Mouse (Mus musculus): ENCODE results near the gene Srrt.
A peak's percentile ranks its signal among the peaks of the same experiment; 100 is the strongest.
"Not testable (repeated sequence)": the region's sequence is repeated elsewhere in the genome, so short reads cannot be mapped to it uniquely, and the experiment has no call there.

Gene Srrt

DNA sequence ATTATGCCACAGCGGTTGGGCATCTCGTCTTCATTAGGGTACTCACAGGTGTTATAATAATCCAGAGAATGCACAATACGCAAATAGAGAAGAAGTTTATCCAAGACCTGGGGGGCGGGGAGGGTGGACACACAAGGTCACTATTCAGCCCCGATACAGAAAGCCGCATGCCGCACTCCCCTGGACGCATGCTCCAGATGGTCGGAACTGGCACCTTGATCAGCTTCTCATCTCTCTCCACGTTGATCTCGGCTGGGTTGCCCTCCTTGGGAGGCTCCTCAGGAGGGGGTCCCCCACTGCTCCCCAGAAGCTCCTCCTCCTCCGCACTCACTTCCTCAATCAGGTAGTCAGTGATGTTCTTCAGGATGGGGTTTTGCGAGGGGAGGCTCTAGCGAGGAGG lies 10.3 kb downstream of the Srrt start:
- no peak for DNase-seq (ENCODE audit: low read depth, low spot score)

GRCm38 (mm10) chr5:137295712-137296111 lies 11.8 kb downstream of the Srrt start:
- DNase-seq (ENCODE audit: low read depth, low spot score), result no peak

DNA sequence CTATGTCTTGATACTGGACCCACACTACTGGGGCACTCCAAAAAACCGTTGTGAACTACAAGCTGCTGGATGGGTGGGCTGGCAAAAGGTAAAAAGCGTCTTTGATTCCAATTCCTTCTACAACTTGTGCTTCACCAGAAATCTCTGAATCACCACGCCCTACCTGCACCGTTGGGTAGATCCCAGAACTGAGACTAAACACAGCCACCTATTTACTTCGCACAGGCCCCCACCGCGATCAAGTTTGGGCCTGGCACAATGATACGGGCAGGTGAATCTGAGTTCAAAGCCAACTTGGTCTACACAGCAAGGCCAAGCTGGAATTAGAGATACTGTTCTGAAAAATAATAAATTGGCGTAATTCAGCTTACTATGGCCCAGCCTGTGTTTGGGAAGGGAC lies 12.2 kb downstream of the Srrt start:
- DNase-seq (ENCODE audit: low read depth, low spot score), result no peak

DNA sequence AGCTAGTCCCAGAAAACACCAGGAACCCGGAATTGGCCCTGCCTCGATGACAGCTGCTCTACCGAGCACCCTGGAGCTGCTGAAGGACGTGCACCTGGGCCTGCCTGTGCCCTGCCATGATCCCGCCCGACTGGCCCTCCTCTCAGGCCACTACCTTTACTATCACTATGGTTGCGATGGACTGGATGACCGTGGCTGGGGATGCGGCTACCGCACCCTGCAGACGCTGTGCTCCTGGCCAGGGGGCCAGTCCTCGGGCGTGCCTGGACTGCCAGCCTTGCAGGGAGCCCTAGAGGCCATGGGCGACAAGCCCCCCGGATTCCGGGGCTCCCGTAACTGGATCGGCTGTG lies 12.8 kb downstream of the Srrt start:
- no peak for DNase-seq (ENCODE audit: low read depth, low spot score)

DNA sequence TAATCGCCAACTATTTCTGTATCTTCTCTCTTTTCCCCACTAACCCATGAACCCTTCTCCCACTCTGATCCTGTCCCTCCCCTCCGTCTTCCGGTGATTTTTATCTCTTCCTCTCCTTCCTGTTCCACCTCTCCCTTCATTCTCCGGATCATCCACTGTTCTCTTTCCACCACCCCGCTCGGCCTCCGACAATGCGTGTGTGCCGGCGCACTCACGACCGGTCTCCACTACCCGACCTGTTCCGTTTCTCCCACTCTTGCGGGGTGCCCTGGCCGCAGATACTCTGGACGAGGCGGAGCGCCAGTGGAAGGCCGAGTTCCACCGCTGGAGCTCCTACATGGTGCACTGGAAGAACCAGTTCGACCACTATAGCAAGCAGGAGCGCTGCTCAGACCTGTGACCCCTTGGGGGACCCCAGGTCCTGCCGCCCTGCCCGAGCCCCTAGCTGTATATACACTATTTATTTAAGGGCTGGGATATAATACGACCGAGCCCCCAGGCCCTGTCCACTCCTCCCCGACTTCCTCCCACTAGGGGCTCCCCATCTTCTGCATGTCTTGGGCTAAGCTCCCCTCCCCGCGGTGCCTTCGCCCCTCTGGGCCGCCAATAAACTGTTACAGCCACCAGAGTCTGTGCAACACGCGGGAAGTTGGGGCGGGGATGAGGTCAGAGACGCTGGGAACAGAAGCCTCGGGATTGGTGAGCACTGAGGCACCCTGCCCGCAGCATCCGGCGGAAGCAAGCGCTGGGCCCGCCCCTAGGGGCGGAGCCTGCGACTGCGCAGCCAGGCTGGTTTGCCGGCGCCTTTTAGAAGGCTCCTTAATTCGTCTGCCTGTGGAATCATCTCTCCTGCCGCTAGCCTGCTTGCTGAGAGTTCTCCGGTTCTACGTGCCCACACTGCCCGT lies 13.4 kb downstream of the Srrt start, which contains the start of gene Ufsp1:
Gene Ufsp1, plus strand, starts transcription at position 791 of the 905 bp plus-strand sequence.
- DNase-seq (ENCODE audit: low read depth, low spot score), result peak; percentile 97

DNA sequence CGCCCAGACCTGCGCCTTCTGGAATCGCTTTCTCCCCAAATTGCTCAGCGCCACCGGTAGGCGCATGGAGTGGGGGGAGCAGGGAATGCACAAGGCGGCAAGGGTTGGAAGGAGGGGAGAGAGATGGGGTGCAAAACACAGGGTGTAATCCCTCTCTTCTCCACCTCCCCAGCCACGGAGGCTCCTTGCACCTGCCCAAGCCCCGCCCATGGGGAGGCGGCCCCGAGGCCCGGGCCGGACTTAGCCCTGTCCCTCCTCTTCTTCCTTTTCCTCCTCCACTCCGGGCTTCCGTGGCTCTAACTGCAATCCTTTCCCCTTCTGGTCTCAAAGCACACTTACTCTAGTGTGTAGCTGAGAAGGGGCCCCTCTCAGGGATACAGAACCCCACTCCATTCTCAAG lies 14.2 kb downstream of the Srrt start:
- DNase-seq (ENCODE audit: low read depth, low spot score), result peak; percentile 57

DNA sequence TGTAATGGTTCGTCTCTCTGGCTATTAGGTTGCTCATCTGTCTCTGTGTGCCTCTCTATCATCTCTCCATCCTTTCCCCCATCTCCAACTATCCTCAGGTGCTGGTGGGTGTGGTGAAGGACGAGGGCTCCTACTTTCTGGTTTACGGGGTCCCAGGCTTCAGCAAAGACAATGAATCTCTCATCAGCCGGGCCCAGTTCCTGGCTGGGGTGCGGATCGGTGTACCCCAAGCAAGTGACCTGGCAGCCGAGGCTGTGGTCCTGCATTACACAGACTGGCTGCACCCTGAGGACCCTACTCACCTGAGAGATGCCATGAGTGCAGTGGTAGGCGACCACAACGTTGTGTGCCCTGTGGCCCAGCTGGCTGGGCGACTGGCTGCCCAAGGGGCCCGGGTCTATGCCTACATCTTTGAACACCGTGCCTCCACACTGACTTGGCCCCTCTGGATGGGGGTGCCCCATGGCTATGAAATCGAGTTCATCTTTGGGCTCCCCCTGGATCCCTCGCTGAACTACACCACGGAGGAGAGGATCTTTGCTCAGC lies 16.0 kb downstream of the Srrt start:
- DNase-seq (ENCODE audit: low read depth, low spot score), result no peak

DNA sequence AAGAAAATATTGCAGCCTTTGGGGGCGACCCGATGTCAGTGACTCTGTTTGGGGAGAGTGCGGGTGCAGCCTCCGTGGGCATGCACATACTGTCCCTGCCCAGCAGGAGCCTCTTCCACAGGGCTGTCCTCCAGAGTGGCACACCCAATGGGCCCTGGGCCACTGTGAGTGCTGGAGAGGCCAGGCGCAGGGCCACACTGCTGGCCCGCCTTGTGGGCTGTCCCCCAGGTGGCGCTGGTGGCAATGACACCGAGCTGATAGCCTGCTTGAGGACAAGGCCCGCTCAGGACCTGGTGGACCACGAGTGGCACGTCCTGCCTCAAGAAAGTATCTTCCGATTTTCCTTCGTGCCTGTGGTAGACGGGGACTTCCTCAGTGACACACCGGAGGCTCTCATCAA lies 16.8 kb downstream of the Srrt start:
- DNase-seq (ENCODE audit: low read depth, low spot score), result no peak

- DNase-seq (ENCODE audit: low read depth, low spot score), result no peak
Measured at GRCm38 (mm10) chr5:137289591-137290365, 17.7 kb downstream of the Srrt start.

DNA sequence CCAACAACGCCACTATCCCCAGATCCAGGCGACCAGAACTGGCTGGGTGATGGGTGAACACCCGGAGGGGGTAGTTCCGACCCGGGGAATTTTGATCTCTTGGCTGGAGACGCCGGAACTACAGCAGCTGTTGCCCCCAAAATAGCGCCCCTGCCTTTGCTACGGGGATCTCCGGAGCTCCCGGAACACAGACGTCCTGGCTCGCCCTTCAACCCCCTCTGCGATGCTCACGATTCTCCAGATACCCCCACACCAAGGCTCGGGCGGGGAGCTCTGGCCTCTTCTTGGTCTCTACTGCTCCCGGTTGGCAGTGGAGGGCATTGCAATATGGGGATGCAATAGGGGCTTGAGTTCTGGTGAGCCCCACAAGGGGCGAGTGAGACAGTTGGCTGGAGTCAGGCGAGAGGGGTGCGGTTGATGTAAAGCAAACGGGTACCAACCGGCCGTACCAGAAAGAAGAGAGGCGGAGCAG lies 18.4 kb downstream of the Srrt start:
- DNase-seq (ENCODE audit: low read depth, low spot score), result peak; percentile 50

- DNase-seq (ENCODE audit: low read depth, low spot score), result no peak
Measured at GRCm38 (mm10) chr5:137287953-137288743, 19.3 kb downstream of the Srrt start.

- no peak for DNase-seq (ENCODE audit: low read depth, low spot score)
Measured at GRCm38 (mm10) chr5:137287032-137287952, 20.2 kb downstream of the Srrt start, which contains the start of gene Ache. TSS of gene Ache (plus strand) at chr5:137287519.

GRCm38 (mm10) chr5:137286655-137287031 lies 20.8 kb downstream of the Srrt start:
- DNase-seq (ENCODE audit: low read depth, low spot score), result peak; percentile 70

DNA sequence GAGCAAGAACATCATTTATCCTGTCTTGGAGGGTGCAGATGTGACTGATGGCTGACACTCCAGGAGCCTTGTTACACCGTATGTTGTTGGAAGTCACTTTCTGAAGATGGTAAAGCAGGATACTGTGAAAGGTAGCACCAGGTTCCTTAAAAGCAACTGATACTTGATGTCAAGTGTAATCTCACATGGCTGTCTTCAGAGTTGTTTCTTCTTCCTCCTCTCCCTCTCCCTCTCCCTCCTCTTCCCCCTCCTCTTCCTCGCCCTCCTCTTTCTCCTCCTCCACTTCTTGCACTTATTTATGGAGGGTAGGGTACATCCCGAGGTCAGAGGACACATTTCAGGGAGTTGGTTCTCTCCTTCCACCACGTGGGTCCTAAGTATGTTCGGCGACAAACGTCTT lies 21.5 kb downstream of the Srrt start:
- DNase-seq (ENCODE audit: low read depth, low spot score), result no peak

- no peak for DNase-seq (ENCODE audit: low read depth, low spot score)
Measured at GRCm38 (mm10) chr5:137285045-137285444, 22.4 kb downstream of the Srrt start.

DNA sequence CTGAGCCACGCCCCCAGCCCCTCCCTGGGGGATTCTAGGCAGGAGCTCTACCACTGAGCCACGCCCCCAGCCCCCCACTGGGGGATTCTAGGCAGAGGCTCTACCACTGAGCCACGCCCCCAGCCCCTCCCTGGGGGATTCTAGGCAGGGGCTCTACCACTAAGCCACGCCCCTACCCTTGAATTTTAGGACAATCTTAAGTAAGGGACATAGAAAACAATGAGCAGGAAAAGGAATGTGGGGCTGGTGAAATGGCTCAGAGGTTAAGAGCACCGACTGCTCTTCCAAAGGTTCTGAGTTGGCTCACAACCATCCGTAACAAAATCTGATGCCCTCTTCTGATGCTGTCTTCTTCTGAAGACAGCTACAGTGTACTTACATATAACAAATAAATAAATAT lies 23.1 kb downstream of the Srrt start:
- DNase-seq (ENCODE audit: low read depth, low spot score), result not testable (repeated sequence)

GRCm38 (mm10) chr5:137277360-137278342 lies 29.8 kb downstream of the Srrt start:
- peak; percentile 43 for DNase-seq (ENCODE audit: low read depth, low spot score)

DNA sequence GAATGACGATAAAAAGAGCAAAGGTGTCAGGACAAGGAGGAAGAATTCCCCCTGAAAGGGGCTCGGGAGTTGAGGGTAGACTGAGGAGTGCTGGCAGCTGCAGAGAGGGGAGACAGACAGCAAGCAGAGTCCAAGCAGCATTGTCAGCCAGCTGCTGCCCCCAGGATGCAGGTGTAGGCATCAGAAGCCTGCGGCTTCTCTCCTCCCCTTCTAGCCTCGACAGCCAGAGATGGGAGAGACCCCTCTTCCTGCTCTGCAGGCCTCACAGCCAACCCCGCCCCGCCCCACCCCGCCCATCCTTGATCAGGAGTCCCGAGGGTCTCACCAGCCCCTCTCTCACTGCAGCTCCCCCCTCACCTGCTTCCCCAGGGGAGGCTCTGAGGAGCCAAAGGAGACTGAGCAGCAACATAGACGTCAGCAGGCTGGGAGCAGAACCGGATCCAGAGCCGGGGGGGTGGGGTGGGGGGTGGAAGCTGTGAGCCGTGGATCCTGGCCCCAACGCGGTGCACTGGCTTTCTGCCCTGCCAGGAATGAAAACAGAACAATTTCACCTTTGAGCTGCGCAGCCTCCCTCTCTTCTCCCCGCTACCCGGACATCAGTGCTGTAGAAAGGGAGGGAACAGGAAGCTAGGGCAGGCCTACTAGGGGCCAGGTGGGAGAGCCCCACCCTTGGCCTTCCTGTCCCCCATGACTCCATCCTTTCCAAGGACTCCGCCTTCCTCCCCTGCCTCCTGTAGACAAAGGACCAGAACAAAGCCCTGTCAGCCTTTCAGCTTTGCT lies 39.2 kb downstream of the Srrt start:
- no peak for DNase-seq (ENCODE audit: low read depth, low spot score)
